Mouse (Mus musculus): ENCODE measurements at regions not wholly inside any gene's neighbourhood (a gene's known extent, or its start where the extent isn't known, plus 50 kb on each side); places are given as distances from the start of the nearest gene placed in this dataset.

DNA sequence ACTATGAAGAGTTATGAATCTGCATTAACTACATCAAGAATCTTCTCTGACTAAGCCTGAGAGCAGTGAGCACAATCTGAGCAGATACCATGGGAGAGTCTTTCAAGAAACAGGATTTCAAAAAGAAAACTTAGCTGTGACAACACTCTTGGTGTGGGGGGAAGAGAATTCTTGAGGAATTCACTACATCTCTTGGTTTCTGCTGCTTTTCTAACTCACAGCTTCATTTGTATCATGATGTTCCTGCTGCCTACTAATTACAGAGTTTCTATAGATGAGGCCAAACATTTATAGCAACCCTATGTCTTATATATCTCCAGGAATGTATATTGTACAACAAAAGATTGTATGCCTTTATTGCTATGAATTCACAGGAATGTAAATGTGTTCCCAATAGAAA, 242.2 kb upstream of the Pitrm1 start:
- no peak for TF ChIP-seq CTCF (IDR thresholded peaks at IDR 0.05)
- TF ChIP-seq EP300 (IDR thresholded peaks at IDR 0.05) = no peak
